Comparison of ENCODE assay signal across 14 mouse cellular contexts in genomic region chr10:105548040-105548439, GRCm38 (mm10).
"Had no signal": no experiment of that assay in that cellular context is flagged by ENCODE, and none has a peak within 500 bp of the region (broad histone marks: within the 10 kb centered on the region; RNA-seq: fewer than 3 reads in every experiment).

No protein-coding gene starts in this region.

- ATAC-seq: midbrain, embryonic 16.5 days had no signal

- DNase-seq: lung, adult 18-20 months; lung, embryonic 14.5 days; lung, postnatal 10 days; lung, postnatal 4 days; midbrain, embryonic 14.5 days; retina, postnatal 1 day; right cerebral cortex, adult 18-20 months; right cerebral cortex, postnatal 25 days; right cerebral cortex, postnatal 4 days; spleen, adult 18-20 months; thymus, adult 18-20 months; thymus, postnatal 14 days; thymus, postnatal 36 days had no signal
